Mouse (Mus musculus) MEL (cell line): ENCODE data around the gene Spsb2. TPM values are rescaled to one million over a fixed set of nuclear protein-coding genes. Genes with fewer than 3 reads are reported as not detected.

Experiments
- DNase-seq: peaks from one replicate; pipeline ENCODE4 v3.0.0; 2011; ENCODE audit warnings: low read depth, low spot score
- H3K27ac ChIP-seq: 2 replicates; pipeline ENCODE4 v1.5.1; 2012; ENCODE audit warnings: low read depth, mild to moderate bottlenecking, control low read depth, low read length, moderate library complexity; ENCODE audit not compliant: control insufficient read depth
- H3K27me3 ChIP-seq, 2 experiments: fragments of 150-350 bp in 1 of 2; sonication (generic) in 1 of 2; 2 replicates each; pipeline ENCODE4 v1.6.1; 2012; ENCODE audit warnings: low read length in 2 of 2, mild to moderate bottlenecking in 2 of 2, improper control_type of control experiment in 1 of 2, moderate library complexity in 1 of 2; ENCODE audit not compliant: insufficient read depth in 2 of 2, control insufficient read depth in 1 of 2
- H3K36me3 ChIP-seq, 2 experiments: 2 replicates each; pipeline ENCODE4 v1.6.1; 2012 to 2014; ENCODE audit warnings: low read length in 2 of 2, improper control_type of control experiment in 1 of 2, inconsistent platforms in 1 of 2, mild to moderate bottlenecking in 1 of 2; ENCODE audit not compliant: insufficient read depth in 2 of 2, control insufficient read depth in 1 of 2
- H3K4me1 ChIP-seq, 2 experiments: fragments of 150-350 bp in 1 of 2; sonication (generic) in 1 of 2; 2 replicates each; pipeline ENCODE4 v1.6.1; 2012; ENCODE audit warnings: low read length in 2 of 2, improper control_type of control experiment in 1 of 2, mild to moderate bottlenecking in 1 of 2; ENCODE audit not compliant: insufficient read depth in 2 of 2, control insufficient read depth in 1 of 2
- H3K4me3 ChIP-seq, 2 experiments: fragments of 150-350 bp in 1 of 2; sonication (generic) in 1 of 2; 2 replicates each; pipeline ENCODE4 v1.5.1; 2012; ENCODE audit warnings: low read depth in 2 of 2, low read length in 2 of 2, mild to moderate bottlenecking in 2 of 2, moderate library complexity in 2 of 2, control low read depth in 1 of 2, improper control_type of control experiment in 1 of 2; ENCODE audit not compliant: control insufficient read depth in 1 of 2, insufficient read depth in 1 of 2
- H3K79me2 ChIP-seq: 2 replicates; pipeline ENCODE4 v1.6.1; 2012; ENCODE audit warnings: mild to moderate bottlenecking, low read length, moderate library complexity; ENCODE audit not compliant: control insufficient read depth, poor library complexity, insufficient read depth
- H3K9ac ChIP-seq: 2 replicates; pipeline ENCODE4 v1.6.1; 2012; ENCODE audit warnings: low read depth, mild to moderate bottlenecking, control low read depth, low read length, moderate library complexity; ENCODE audit not compliant: control insufficient read depth, poor library complexity, severe bottlenecking
- H3K9me3 ChIP-seq: fragments of 150-350 bp; sonication (generic); replicated peaks from 2 replicates; pipeline ENCODE4 v1.6.1; 2012; ENCODE audit warnings: mild to moderate bottlenecking, low read length, improper control_type of control experiment, moderate library complexity; ENCODE audit not compliant: insufficient read depth
- E2F4 ChIP-seq: IDR thresholded peaks from 2 replicates; pipeline ENCODE4 v1.6.1; 2011; ENCODE audit warnings: low read depth, low read length, improper control_type of control experiment, borderline replicate concordance
- EP300 ChIP-seq, 2 experiments: IDR thresholded peaks; 2 replicates each; pipeline ENCODE4 v1.6.1; 2011; ENCODE audit warnings: improper control_type of control experiment in 2 of 2, low read length in 2 of 2, low read depth in 1 of 2, mild to moderate bottlenecking in 1 of 2
- GABPA ChIP-seq: IDR thresholded peaks from 2 replicates; pipeline ENCODE4 v1.6.1; 2012; ENCODE audit warnings: low read depth, mild to moderate bottlenecking, inconsistent platforms, low read length, improper control_type of control experiment, moderate library complexity
- GATA1 ChIP-seq: IDR thresholded peaks from 2 replicates; pipeline ENCODE4 v1.6.1; 2011; ENCODE audit warnings: low read depth, low read length, improper control_type of control experiment
- KAT2A ChIP-seq: conservative IDR thresholded peaks from 2 replicates; pipeline ENCODE4 v1.6.1; 2012; ENCODE audit warnings: low read depth, low read length, improper control_type of control experiment, inconsistent platforms
- MEF2A ChIP-seq: IDR thresholded peaks from 2 replicates; pipeline ENCODE4 v1.6.1; 2014; ENCODE audit warnings: low read depth, mild to moderate bottlenecking, inconsistent platforms, low read length, improper control_type of control experiment; ENCODE audit not compliant: poor library complexity, insufficient replicate concordance, severe bottlenecking; ENCODE audit errors: extremely low read depth
- MXI1 ChIP-seq: IDR thresholded peaks from 2 replicates; pipeline ENCODE4 v1.6.1; 2011; ENCODE audit warnings: mild to moderate bottlenecking, low read depth, low read length, improper control_type of control experiment
- MYB ChIP-seq: IDR thresholded peaks from 2 replicates; pipeline ENCODE4 v1.6.1; 2011; ENCODE audit warnings: mild to moderate bottlenecking, low read depth, low read length, improper control_type of control experiment
- NELFE ChIP-seq: IDR thresholded peaks from 2 replicates; pipeline ENCODE4 v1.6.1; 2011; ENCODE audit warnings: low read depth, low read length, improper control_type of control experiment
- POLR2A ChIP-seq, 2 experiments: IDR thresholded peaks; 2 replicates each; pipeline ENCODE4 v1.6.1; 2011 to 2012; ENCODE audit warnings: low read length in 2 of 2, mild to moderate bottlenecking in 2 of 2, control low read depth in 1 of 2, improper control_type of control experiment in 1 of 2, low read depth in 1 of 2, moderate library complexity in 1 of 2; ENCODE audit not compliant: control insufficient read depth in 1 of 2, insufficient read depth in 1 of 2, poor library complexity in 1 of 2
- RCOR1 ChIP-seq: IDR thresholded peaks from 2 replicates; pipeline ENCODE4 v1.6.1; 2012; ENCODE audit warnings: low read depth, mild to moderate bottlenecking, inconsistent platforms, low read length, improper control_type of control experiment
- TBP ChIP-seq: IDR thresholded peaks from 2 replicates; pipeline ENCODE4 v1.8.0; 2011; ENCODE audit warnings: low read depth, low read length, improper control_type of control experiment
- UBTF ChIP-seq: IDR thresholded peaks from 2 replicates; pipeline ENCODE4 v1.6.1; 2012; ENCODE audit warnings: low read depth, mild to moderate bottlenecking, inconsistent platforms, low read length, improper control_type of control experiment, moderate library complexity, borderline replicate concordance; ENCODE audit not compliant: insufficient read depth
- ZMIZ1 ChIP-seq: IDR thresholded peaks from 2 replicates; pipeline ENCODE4 v1.6.1; 2012; ENCODE audit warnings: low read depth, mild to moderate bottlenecking, inconsistent platforms, low read length, improper control_type of control experiment, moderate library complexity
- ZNF384 ChIP-seq: IDR thresholded peaks from 2 replicates; pipeline ENCODE4 v1.6.1; 2012; ENCODE audit warnings: low read depth, mild to moderate bottlenecking, inconsistent platforms, low read length, improper control_type of control experiment
- polyA plus RNA-seq, 2 experiments: library from polyadenylated mRNA; stranded (reverse) in 1 of 2; unstranded in 1 of 2; fragments of >175 nt in 1 of 2; fragments of >200 nt in 1 of 2; gene quantifications; 2 replicates each; pipeline versions ENCODE4 v1.2.1 to v1.2.4; 2012; ENCODE audit warnings: low replicate concordance in 2 of 2, low read depth in 1 of 2; ENCODE audit not compliant: insufficient read length in 2 of 2, insufficient read depth in 1 of 2, missing spikeins in 1 of 2
- total RNA-seq: library from RNA; depleted of rRNA; stranded (reverse); fragments of 300-350 nt; gene quantifications from 2 replicates; pipeline ENCODE4 v1.2.3, GENCODE M21; 2012

The Spsb2 gene
- total and polyA plus RNA-seq, 3 experiments, result 7.3 to 7.7 TPM; not detected in 1

- Histone ChIP-seq H3K4me1 (peaks cover 0 to 15% of the 10 kb centered on the region in 2 experiments; a peak in 2 of 4 replicates), H3K36me3 (peaks cover 0 to 6% of the 10 kb centered on the region in 2 experiments; a peak in 1 of 4 replicates), H3K9me3 (no peaks in the 10 kb centered on the region), H3K27ac (no peak overlapping the region), H3K79me2 (no peaks in the 10 kb centered on the region; the same call in 1 of the 2 replicates), H3K9ac (peak overlapping the region; percentile 71), H3K27me3 (peaks cover 2 to 4% of the 10 kb centered on the region in 2 experiments; a peak in 3 of 4 replicates), H3K4me3 (peak overlapping the region; percentile 75 to 80; a peak in 3 of 4 replicates)
- TF ChIP-seq MYB (no peak), GATA1 (no peak), POLR2A (IDR thresholded peaks at IDR 0.05; ENCODE audit: control insufficient read depth in 1 of 2, insufficient read depth in 1 of 2, low read depth in 1 of 2, low read length in 2 of 2, poor library complexity in 1 of 2) (no peak), MEF2A (no peak), RCOR1 (no peak), ZNF384 (no peak), UBTF (no peak), ZMIZ1 (no peak), EP300 (IDR thresholded peaks at IDR 0.05; ENCODE audit: low read depth in 1 of 2, low read length in 2 of 2) (no peak), MXI1 (no peak), NELFE (no peak), TBP (no peak), KAT2A (no peak), E2F4 (no peak), GABPA (no peak)
- DNase-seq, result no peak
Observed at GRCm38 (mm10) chr6:124770013-124770412, 38.4 kb upstream of the Spsb2 start.

GRCm38 (mm10) chr6:124770511-124770910 is 38.0 kb upstream of the Spsb2 start:
- Histone ChIP-seq H3K9me3 (no peaks in the 10 kb centered on the region), H3K9ac (no peak overlapping the region), H3K27ac (no peak overlapping the region), H3K36me3 (peaks cover 0 to 6% of the 10 kb centered on the region in 2 experiments; a peak in 1 of 4 replicates), H3K79me2 (no peaks in the 10 kb centered on the region; the same call in 1 of the 2 replicates), H3K4me3 (no peak overlapping the region), H3K27me3 (peaks cover 2 to 4% of the 10 kb centered on the region in 2 experiments; a peak in 3 of 4 replicates), H3K4me1 (peaks cover 0 to 15% of the 10 kb centered on the region in 2 experiments; a peak in 2 of 4 replicates)
- TF ChIP-seq POLR2A (IDR thresholded peaks at IDR 0.05; ENCODE audit: control insufficient read depth in 1 of 2, insufficient read depth in 1 of 2, low read depth in 1 of 2, low read length in 2 of 2, poor library complexity in 1 of 2), result no peak
- DNase-seq, result no peak
